Mouse (Mus musculus) ES-Bruce4 (cell line): ENCODE measurements around the gene Rhcg.

Source experiments
- CTCF ChIP-seq: IDR thresholded peaks from one replicate; pipeline ENCODE4 v1.8.1; 2011; ENCODE audit warnings: low read depth, low read length
- EP300 ChIP-seq: IDR thresholded peaks from 2 replicates; pipeline ENCODE4 v1.6.1; 2011; ENCODE audit warnings: low read depth, low read length; ENCODE audit not compliant: insufficient read depth
- POLR2A ChIP-seq: IDR thresholded peaks from one replicate; pipeline ENCODE4 v1.8.1; 2011; ENCODE audit warnings: low read length; ENCODE audit not compliant: insufficient read depth

GRCm38 (mm10) chr7:79631773-79632348, 14.4 kb upstream of the Rhcg start:
- TF ChIP-seq POLR2A: no peak
- TF ChIP-seq CTCF: no peak
- no peak for TF ChIP-seq EP300
